Mouse (Mus musculus) neural tube, embryonic 12.5 days (tissue): ENCODE measurements at regions not wholly inside any gene's neighbourhood (a gene's known extent, or its start where the extent isn't known, plus 50 kb on each side); places are given as distances from the start of the nearest gene placed in this dataset.
A peak's percentile ranks its signal among the peaks of the same experiment; 100 is the strongest.

Source experiments
- ATAC-seq: fragments of 200-750 bp; cut with Nextera tagmentation; 2 replicates; pipeline ENCODE4 v1.8.0; 2017; ENCODE audit warnings: low read depth, mild to moderate bottlenecking, moderate TSS enrichment, moderate library complexity; ENCODE audit not compliant: low FRiP score
- H3K27ac ChIP-seq: fragments of 300-500 bp; sonication (generic); 2 replicates; pipeline ENCODE4 v1.5.1; 2016
- H3K27me3 ChIP-seq: fragments of 300-500 bp; sonication (generic); replicated peaks from 2 replicates; pipeline ENCODE4 v1.6.1; 2016; ENCODE audit warnings: mild to moderate bottlenecking
- H3K36me3 ChIP-seq: fragments of 300-500 bp; sonication (generic); 2 replicates; pipeline ENCODE4 v1.6.1; 2016; ENCODE audit warnings: mild to moderate bottlenecking
- H3K4me1 ChIP-seq: fragments of 300-500 bp; sonication (generic); 2 replicates; pipeline ENCODE4 v1.6.1; 2016
- H3K4me2 ChIP-seq: fragments of 300-500 bp; sonication (generic); replicated peaks from 2 replicates; pipeline ENCODE4 v1.6.1; 2016; ENCODE audit warnings: mild to moderate bottlenecking
- H3K4me3 ChIP-seq: fragments of 300-500 bp; sonication (generic); 2 replicates; pipeline ENCODE4 v1.5.1; 2016
- H3K9ac ChIP-seq: fragments of 300-500 bp; sonication (generic); 2 replicates; pipeline ENCODE4 v1.6.1; 2016; ENCODE audit warnings: mild to moderate bottlenecking
- H3K9me3 ChIP-seq: fragments of 300-500 bp; sonication (generic); 2 replicates; pipeline ENCODE4 v1.6.1; 2016; ENCODE audit warnings: mild to moderate bottlenecking
- WGBS: fragments of 180-500 bp; shearing (Covaris S2); methylation state at CpG from one replicate; pipeline ENCODE4 v1.1.7; 2016; 5-methylcytosine and 5-hydroxymethylcytosine counted together

GRCm38 (mm10) chr13:107944831-107945230 is 99.4 kb upstream of the Smim15 start:
- H3K9ac ChIP-seq: no peak overlapping the region
- no peaks in the 10 kb centered on the region for H3K9me3 ChIP-seq
- H3K4me3 ChIP-seq: no peak overlapping the region
- H3K4me2 ChIP-seq: no peak overlapping the region
- WGBS: 85% methylated on average over 10 of the region's 10 CpGs
- no peaks in the 10 kb centered on the region for H3K27me3 ChIP-seq
- H3K36me3 ChIP-seq: no peaks in the 10 kb centered on the region
- ATAC-seq: no peak
- H3K4me1 ChIP-seq: peaks cover 16% of the 10 kb centered on the region; the same call in 1 of the 2 replicates
- H3K27ac ChIP-seq: no peak overlapping the region

GRCm38 (mm10) chr13:107942979-107943378 is 101.3 kb upstream of the Smim15 start:
- ATAC-seq: no peak
- H3K4me1 ChIP-seq: peaks cover 16% of the 10 kb centered on the region; the same call in 1 of the 2 replicates
- no peak overlapping the region for H3K9ac ChIP-seq
- H3K27ac ChIP-seq: no peak overlapping the region
- no peaks in the 10 kb centered on the region for H3K36me3 ChIP-seq
- H3K4me2 ChIP-seq: no peak overlapping the region
- H3K9me3 ChIP-seq: no peaks in the 10 kb centered on the region
- WGBS: 49% methylated on average over 4 of the region's 4 CpGs
- H3K4me3 ChIP-seq: no peak overlapping the region
- H3K27me3 ChIP-seq: no peaks in the 10 kb centered on the region

- Histone ChIP-seq H3K4me3 (no peak overlapping the region), H3K9me3 (no peaks in the 10 kb centered on the region), H3K4me1 (peaks cover 16% of the 10 kb centered on the region; the same call in 1 of the 2 replicates), H3K27me3 (no peaks in the 10 kb centered on the region), H3K36me3 (no peaks in the 10 kb centered on the region), H3K27ac (no peak overlapping the region), H3K9ac (no peak overlapping the region), H3K4me2 (no peak overlapping the region)
- peak; percentile 65; the same call in 1 of the 2 replicates for ATAC-seq
- WGBS: 15% methylated on average over 11 of the region's 11 CpGs
Observed at GRCm38 (mm10) chr13:107942297-107942962, 101.8 kb upstream of the Smim15 start.

GRCm38 (mm10) chr13:107939916-107940646 is 104.2 kb upstream of the Smim15 start:
- Histone ChIP-seq H3K9me3 (no peaks in the 10 kb centered on the region), H3K4me1 (peaks cover 8% of the 10 kb centered on the region; the same call in 1 of the 2 replicates), H3K27ac (no peak overlapping the region), H3K36me3 (no peaks in the 10 kb centered on the region), H3K9ac (no peak overlapping the region), H3K27me3 (no peaks in the 10 kb centered on the region), H3K4me3 (no peak overlapping the region), H3K4me2 (no peak overlapping the region)
- no peak for ATAC-seq
- WGBS: 68% methylated on average over 15 of the region's 15 CpGs

- H3K9me3 ChIP-seq: no peaks in the 10 kb centered on the region
- no peak for ATAC-seq
- no peak overlapping the region for H3K4me3 ChIP-seq
- H3K27ac ChIP-seq: no peak overlapping the region
- H3K27me3 ChIP-seq: no peaks in the 10 kb centered on the region; the same call in 1 of the 2 replicates
- H3K36me3 ChIP-seq: no peaks in the 10 kb centered on the region
- no peak overlapping the region for H3K9ac ChIP-seq
- 75% methylated on average over 12 of the region's 12 CpGs for WGBS
- H3K4me1 ChIP-seq: 0 out of 2 replicates have a peak, but pooled peaks cover 15% of the 10 kb centered on the region
- H3K4me2 ChIP-seq: no peak overlapping the region
Observed at GRCm38 (mm10) chr13:107935611-107936010, 108.6 kb upstream of the Smim15 start.

GRCm38 (mm10) chr13:107934691-107935090 is 109.6 kb upstream of the Smim15 start:
- Histone ChIP-seq H3K27ac (no peak overlapping the region), H3K4me1 (0 out of 2 replicates have a peak, but pooled peaks cover 15% of the 10 kb centered on the region), H3K36me3 (no peaks in the 10 kb centered on the region), H3K9me3 (no peaks in the 10 kb centered on the region), H3K4me3 (no peak overlapping the region), H3K9ac (no peak overlapping the region), H3K4me2 (peak overlapping the region; percentile 10; the same call in 1 of the 2 replicates), H3K27me3 (no peaks in the 10 kb centered on the region; the same call in 1 of the 2 replicates)
- 58% methylated on average over 11 of the region's 11 CpGs for WGBS
- no peak for ATAC-seq

GRCm38 (mm10) chr13:107933598-107934571 is 110.4 kb upstream of the Smim15 start:
- WGBS: 46% methylated on average over 17 of the region's 17 CpGs
- Histone ChIP-seq H3K27me3 (no peaks in the 10 kb centered on the region; the same call in 1 of the 2 replicates), H3K9me3 (no peaks in the 10 kb centered on the region), H3K9ac (no peak overlapping the region), H3K4me1 (0 out of 2 replicates have a peak, but pooled peaks cover 15% of the 10 kb centered on the region), H3K4me2 (peak overlapping the region; percentile 10; the same call in 1 of the 2 replicates), H3K4me3 (no peak overlapping the region), H3K27ac (no peak overlapping the region), H3K36me3 (no peaks in the 10 kb centered on the region)
- ATAC-seq: peak; percentile 44; the same call in 1 of the 2 replicates

GRCm38 (mm10) chr13:107932423-107933032 is 111.7 kb upstream of the Smim15 start:
- no peaks in the 10 kb centered on the region for H3K36me3 ChIP-seq
- H3K9me3 ChIP-seq: no peaks in the 10 kb centered on the region
- 65% methylated on average over 12 of the region's 12 CpGs for WGBS
- H3K4me1 ChIP-seq: 0 out of 2 replicates have a peak, but pooled peaks cover 15% of the 10 kb centered on the region
- no peak overlapping the region for H3K9ac ChIP-seq
- no peaks in the 10 kb centered on the region; the same call in 1 of the 2 replicates for H3K27me3 ChIP-seq
- peak; percentile 10; the same call in 1 of the 2 replicates for ATAC-seq
- H3K4me3 ChIP-seq: no peak overlapping the region
- no peak overlapping the region for H3K4me2 ChIP-seq
- H3K27ac ChIP-seq: no peak overlapping the region

- Histone ChIP-seq H3K4me1 (0 out of 2 replicates have a peak, but pooled peaks cover 15% of the 10 kb centered on the region), H3K9ac (no peak overlapping the region), H3K9me3 (no peaks in the 10 kb centered on the region), H3K27me3 (no peaks in the 10 kb centered on the region; the same call in 1 of the 2 replicates), H3K4me3 (no peak overlapping the region), H3K27ac (no peak overlapping the region), H3K36me3 (no peaks in the 10 kb centered on the region), H3K4me2 (no peak overlapping the region)
- no peak for ATAC-seq
- WGBS: 72% methylated on average over 7 of the region's 7 CpGs
Observed at GRCm38 (mm10) chr13:107931216-107931615, 113.0 kb upstream of the Smim15 start.

- WGBS: 87% methylated on average over 10 of the region's 10 CpGs
- ATAC-seq: no peak
Observed at GRCm38 (mm10) chr13:107927499-107928215, 116.6 kb upstream of the Smim15 start.

GRCm38 (mm10) chr13:107925470-107925869 is 118.8 kb upstream of the Smim15 start:
- Histone ChIP-seq H3K9ac (no peak overlapping the region), H3K27ac (no peak overlapping the region), H3K4me2 (no peak overlapping the region), H3K4me1 (no peaks in the 10 kb centered on the region), H3K27me3 (no peaks in the 10 kb centered on the region), H3K36me3 (no peaks in the 10 kb centered on the region), H3K9me3 (no peaks in the 10 kb centered on the region), H3K4me3 (no peak overlapping the region)
- WGBS: 61% methylated on average over 8 of the region's 8 CpGs
- ATAC-seq: no peak

More at GRCm38 (mm10) chr13:107927499-107928215, 116.6 kb upstream of the Smim15 start:
- Histone ChIP-seq H3K9me3 (no peaks in the 10 kb centered on the region), H3K27ac (no peak overlapping the region), H3K9ac (no peak overlapping the region), H3K4me3 (no peak overlapping the region), H3K4me1 (0 out of 2 replicates have a peak, but pooled peaks cover 5% of the 10 kb centered on the region), H3K36me3 (no peaks in the 10 kb centered on the region), H3K27me3 (no peaks in the 10 kb centered on the region), H3K4me2 (no peak overlapping the region)
